Mouse (Mus musculus) liver, embryonic 14.5 days (tissue): Measurements from ENCODE around the gene Gaa. TPM values are rescaled to one million over a fixed set of nuclear protein-coding genes. Genes with fewer than 3 reads are reported as not detected.

Source experiments
- ATAC-seq: fragments of 200-750 bp; cut with Nextera tagmentation; 2 replicates; pipeline ENCODE4 v1.8.0; 2017; ENCODE audit warnings: moderate number of reproducible peaks, mild to moderate bottlenecking, moderate library complexity; ENCODE audit not compliant: insufficient read depth
- DNase-seq, 3 experiments: peaks; one replicate each; pipeline ENCODE4 v3.0.0-alpha.2; 2012 to 2013; ENCODE audit warnings: low read depth in 3 of 3, low spot score in 3 of 3
- H3K27ac ChIP-seq: fragments of 300-500 bp; sonication (generic); 2 replicates; pipeline ENCODE4 v1.5.1; 2014; ENCODE audit warnings: moderate library complexity, mild to moderate bottlenecking, control low read depth, inconsistent platforms
- H3K27me3 ChIP-seq: fragments of 300-500 bp; sonication (generic); 2 replicates; pipeline ENCODE4 v1.6.1; 2014; ENCODE audit warnings: mild to moderate bottlenecking, low read length, moderate library complexity; ENCODE audit not compliant: control insufficient read depth, insufficient read depth
- H3K36me3 ChIP-seq: fragments of 300-500 bp; sonication (generic); replicated peaks from 2 replicates; pipeline ENCODE4 v1.6.1; 2014; ENCODE audit warnings: low read depth; ENCODE audit not compliant: control insufficient read depth, insufficient read depth
- H3K4me1 ChIP-seq, 2 experiments: fragments of 200-500 bp in 1 of 2; fragments of 300-500 bp in 1 of 2; sonication (generic) in 1 of 2; replicated peaks; 2 replicates each; pipeline ENCODE4 v1.6.1; 2012 to 2014; ENCODE audit warnings: antibody characterized with exemption in 1 of 2, inconsistent platforms in 1 of 2, low read length in 1 of 2; ENCODE audit not compliant: control insufficient read depth in 2 of 2, insufficient read depth in 2 of 2
- H3K4me2 ChIP-seq: fragments of 300-500 bp; sonication (generic); 2 replicates; pipeline ENCODE4 v1.6.1; 2014; ENCODE audit warnings: low read depth, mild to moderate bottlenecking, control low read depth, moderate library complexity
- H3K4me3 ChIP-seq, 2 experiments: fragments of 200-500 bp in 1 of 2; fragments of 300-500 bp in 1 of 2; sonication (generic) in 1 of 2; 2 replicates each; pipeline ENCODE4 v1.5.1; 2012 to 2014; ENCODE audit warnings: low read depth in 2 of 2, low read length in 2 of 2, mild to moderate bottlenecking in 2 of 2, control low read depth in 1 of 2, inconsistent platforms in 1 of 2, moderate library complexity in 1 of 2; ENCODE audit not compliant: insufficient read depth in 1 of 2
- H3K9ac ChIP-seq: fragments of 300-500 bp; sonication (generic); replicated peaks from 2 replicates; pipeline ENCODE4 v1.6.1; 2014; ENCODE audit warnings: mild to moderate bottlenecking, control low read depth, moderate library complexity
- H3K9me3 ChIP-seq: fragments of 300-500 bp; sonication (generic); 2 replicates; pipeline ENCODE4 v1.6.1; 2016; ENCODE audit warnings: low read length, mixed read lengths; ENCODE audit not compliant: control insufficient read depth
- CTCF ChIP-seq: IDR thresholded peaks from 2 replicates; pipeline ENCODE4 v1.5.1; 2016; ENCODE audit warnings: antibody characterized with exemption, low read depth, control low read depth
- EP300 ChIP-seq: IDR thresholded peaks from 2 replicates; pipeline ENCODE4 v1.6.1; 2016; ENCODE audit warnings: antibody characterized with exemption, low read depth
- WGBS: fragments of 180-500 bp; shearing (Covaris S2); extraction: QIAGEN DNeasy Blood & Tissue Kit; methylation state at CpG from one replicate; pipeline ENCODE4 v1.1.7; 2014; ENCODE audit not compliant: insufficient replicate concordance; 5-methylcytosine and 5-hydroxymethylcytosine counted together
- polyA plus RNA-seq, 2 experiments: library from polyadenylated mRNA; depleted of rRNA in 1 of 2; stranded (reverse) in 1 of 2; unstranded in 1 of 2; fragments of >200 nt; fragmentation: Nextera tagmentation in 1 of 2; extraction: Ambion mirVana in 1 of 2; gene quantifications; 2 replicates each; pipeline versions ENCODE4 v1.2.1 to v1.2.3; 2012 to 2014

Gaa gene
- polyA plus RNA-seq, 2 experiments = 11.8 to 14.7 TPM

- Histone ChIP-seq H3K27ac (no peak overlapping the region), H3K27me3 (no peaks in the 10 kb centered on the region), H3K36me3 (peaks cover 51% of the 10 kb centered on the region), H3K4me3 (peak overlapping the region in 1 of 2 experiments; percentile 75; a peak in 1 of 4 replicates), H3K4me2 (peak overlapping the region; percentile 95), H3K4me1 (peaks cover 2 to 10% of the 10 kb centered on the region in 2 experiments; a peak in 3 of 4 replicates), H3K9ac (peak overlapping the region; percentile 87), H3K9me3 (no peaks in the 10 kb centered on the region)
- DNase-seq (no peak), ATAC-seq (no peak)
- whole genome bisulfite sequencing = 38% methylated on average over 6 of the region's 6 CpGs
- TF ChIP-seq EP300 = no peak
- TF ChIP-seq CTCF = no peak
These were observed 30.3 kb downstream of the Gaa start for GRCm38 (mm10) chr11:119297996-119298395.

GRCm38 (mm10) chr11:119298917-119299316 lies 31.2 kb downstream of the Gaa start:
- DNase-seq (no peak), ATAC-seq (no peak)
- TF ChIP-seq CTCF (no peak), EP300 (no peak)
- peaks cover 2 to 10% of the 10 kb centered on the region in 2 experiments; a peak in 3 of 4 replicates for H3K4me1 ChIP-seq
- peaks cover 42% of the 10 kb centered on the region for H3K36me3 ChIP-seq
- no peaks in the 10 kb centered on the region for H3K27me3 ChIP-seq
- H3K9me3 ChIP-seq = no peaks in the 10 kb centered on the region
- WGBS = 13% methylated on average over 7 of the region's 7 CpGs
- peak overlapping the region; percentile 62 for H3K27ac ChIP-seq
- peak overlapping the region; percentile 87 for H3K9ac ChIP-seq
- peak overlapping the region; percentile 74 to 75 for H3K4me3 ChIP-seq
- H3K4me2 ChIP-seq = peak overlapping the region; percentile 95

- WGBS = under 1% methylated on average over 89 of the region's 89 CpGs
These were observed 31.9 kb downstream of the Gaa start, which contains the start of gene Eif4a3 for GRCm38 (mm10) chr11:119299391-119300245. Eif4a3 (minus strand) TSS chr11:119300089.

GRCm38 (mm10) chr11:119300246-119300935 lies 32.7 kb downstream of the Gaa start:
- Histone ChIP-seq H3K4me3 (peak overlapping the region; percentile 74 to 75), H3K36me3 (peaks cover 29% of the 10 kb centered on the region), H3K27me3 (no peaks in the 10 kb centered on the region), H3K4me1 (peaks cover 2 to 10% of the 10 kb centered on the region in 2 experiments; a peak in 3 of 4 replicates), H3K9me3 (no peaks in the 10 kb centered on the region), H3K9ac (peak overlapping the region; percentile 87), H3K27ac (no peak overlapping the region; the same call in 1 of the 2 replicates), H3K4me2 (peak overlapping the region; percentile 95)
- ATAC-seq (peak; percentile 73), DNase-seq (peak in 1 of 3 experiments; percentile 9)
- TF ChIP-seq CTCF (no peak), EP300 (no peak)
- WGBS = 2% methylated on average over 31 of the region's 31 CpGs

More at GRCm38 (mm10) chr11:119299391-119300245, 31.9 kb downstream of the Gaa start, which contains the start of gene Eif4a3:
- H3K27me3 ChIP-seq = no peaks in the 10 kb centered on the region
- peak within 1 kb of the TSS; percentile 62 for H3K27ac ChIP-seq
- H3K9me3 ChIP-seq = no peaks in the 10 kb centered on the region
- DNase-seq = peak; percentile 92 to 93 (median 93)
- peak; percentile 94 for ATAC-seq
- H3K4me1 ChIP-seq = peaks cover 2 to 10% of the 10 kb centered on the region in 2 experiments; a peak in 3 of 4 replicates
- H3K4me2 ChIP-seq = peak within 1 kb of the TSS; percentile 95
- peak; percentile 88 for TF ChIP-seq EP300
- no peak for TF ChIP-seq CTCF
- peaks cover 35% of the 10 kb centered on the region for H3K36me3 ChIP-seq
- H3K9ac ChIP-seq = peak within 1 kb of the TSS; percentile 87
- peak within 1 kb of the TSS; percentile 74 to 75 for H3K4me3 ChIP-seq
